Mouse (Mus musculus) Patski (cell line): Measurements from ENCODE around the gene Cry2. TPM values are rescaled to one million over a fixed set of nuclear protein-coding genes. Genes with fewer than 3 reads are reported as not detected.
A peak's percentile ranks its signal among the peaks of the same experiment; 100 is the strongest.

Experiments used
- ATAC-seq: fragments of 100-300 bp; one replicate; pipeline ENCODE4 v1.8.0; 2021
- CTCF ChIA-PET: fragments of 350-600 bp; sonication (Branson Sonifier 250); formaldehyde crosslinking; loops from one replicate; lab custom pipeline; 2022; ENCODE audit warnings: inconsistent platforms; lab: Charles Lee
- POLR2A ChIA-PET: fragments of 350-600 bp; sonication (Branson Sonifier 250); formaldehyde crosslinking; loops from one replicate; lab custom pipeline; 2022; ENCODE audit warnings: antibody characterized with exemption, inconsistent platforms; lab: Charles Lee
- DNase-seq: peaks from one replicate; pipeline ENCODE4 v3.0.0-alpha.2; 2011; ENCODE audit warnings: low read depth, low spot score
- H3K27me3 ChIP-seq: fragments of 371-371 bp; one replicate; pipeline ENCODE4 v1.5.1; 2021
- CTCF ChIP-seq: fragments of 100-300 bp; IDR thresholded peaks from one replicate; pipeline ENCODE4 v1.5.1; 2021
- in situ Hi-C: fragments of 300-500 bp; cut with MboI; formaldehyde crosslinking; loops from 3 replicates; pipeline ENCODE4 v1.11.1; 2018; ENCODE audit warnings: low pct_unique_long_range_greater_than_20kb, mixed read lengths
- polyA plus RNA-seq: library from polyadenylated mRNA; unstranded; gene quantifications from one replicate; pipeline ENCODE4 v1.2.3, GENCODE M21; 2021

Gene Cry2
- polyA plus RNA-seq, 1 experiment from 2014 or later: 16.7 TPM

GRCm38 (mm10) chr2:92434375-92434745 lies 517 bp upstream of the Cry2 start:
- DNase-seq (no peak), ATAC-seq (no peak)
- POLR2A ChIA-PET: no interaction called here
- peaks cover 2% of the 10 kb centered on the region for H3K27me3 ChIP-seq
- in situ Hi-C loops: loop anchor here (5.0 to 25.0 kb wide), 2 partner anchors 57 to 447 kb away; partner anchors contain the start of gene Dgkz
- CTCF ChIA-PET: no interaction called here
- no peak for TF ChIP-seq CTCF

- ATAC-seq (no peak), DNase-seq (no peak)
- ChIA-PET CTCF (interaction anchor here (1.3 to 1.9 kb wide), 3 partner anchors 11 to 57 kb away, joined by 3 to 4 read pairs (median 3); partner anchors contain the start of gene Large2), POLR2A (interaction anchor here (0.8 to 3.1 kb wide), 4 partner anchors 11 to 58 kb away, joined by 5 to 18 read pairs (median 6); partner anchors contain the start of genes Large2 and Pex16)
- TF ChIP-seq CTCF: no peak
- in situ Hi-C loops: loop anchor here (5.0 to 25.0 kb wide), 2 partner anchors 55 to 445 kb away; partner anchors contain the start of gene Dgkz
- no peaks in the 10 kb centered on the region for H3K27me3 ChIP-seq
These were observed 1.2 kb downstream of the Cry2 start for GRCm38 (mm10) chr2:92432299-92433295.

- ChIA-PET POLR2A (interaction anchor here (1.7 to 3.1 kb wide), 2 partner anchors 10 to 43 kb away, joined by 6 to 18 read pairs; no protein-coding TSS in a partner anchor), CTCF (interaction anchor here (1.3 to 1.9 kb wide), 2 partner anchors 10 to 56 kb away, joined by 4 to 10 read pairs; partner anchors contain the start of gene Large2)
- ATAC-seq (no peak), DNase-seq (no peak)
- in situ Hi-C loops: loop anchor here (5.0 to 25.0 kb wide), 2 partner anchors 54 to 444 kb away; partner anchors contain the start of gene Dgkz
- TF ChIP-seq CTCF: no peak
- no peaks in the 10 kb centered on the region for H3K27me3 ChIP-seq
These were observed 2.1 kb downstream of the Cry2 start for GRCm38 (mm10) chr2:92431611-92432179.

GRCm38 (mm10) chr2:92430723-92431541 lies 2.9 kb downstream of the Cry2 start:
- ChIA-PET POLR2A (interaction anchor here (1.7 to 3.1 kb wide), 2 partner anchors 9 to 42 kb away, joined by 6 to 18 read pairs; no protein-coding TSS in a partner anchor), CTCF (interaction anchor here (1.3 to 1.9 kb wide), 2 partner anchors 9 to 12 kb away, joined by 7 to 10 read pairs; no protein-coding TSS in a partner anchor)
- peak; percentile 60 for ATAC-seq
- H3K27me3 ChIP-seq: no peaks in the 10 kb centered on the region
- no peak for DNase-seq
- in situ Hi-C loops: loop anchor here (5.0 to 25.0 kb wide), 2 partner anchors 54 to 444 kb away; partner anchors contain the start of gene Dgkz
- no peak for TF ChIP-seq CTCF

GRCm38 (mm10) chr2:92430089-92430488 lies 3.8 kb downstream of the Cry2 start:
- TF ChIP-seq CTCF: no peak
- ATAC-seq (no peak), DNase-seq (no peak)
- in situ Hi-C loops: loop anchor here (5.0 to 25.0 kb wide), 2 partner anchors 53 to 443 kb away; partner anchors contain the start of gene Dgkz
- POLR2A ChIA-PET: no interaction called here
- H3K27me3 ChIP-seq: no peaks in the 10 kb centered on the region
- CTCF ChIA-PET: interaction anchor here (1.9 kb wide), 1 partner anchor 11 kb away, joined by 7 read pairs; no protein-coding TSS in a partner anchor

- TF ChIP-seq CTCF: no peak
- POLR2A ChIA-PET: interaction anchor here (0.9 kb wide), 2 partner anchors 26 to 57 kb away, joined by 3 read pairs; no protein-coding TSS in a partner anchor
- DNase-seq: no peak
- no peaks in the 10 kb centered on the region for H3K27me3 ChIP-seq
- CTCF ChIA-PET: interaction anchor here (1.1 to 1.5 kb wide), 3 partner anchors 52 to 93 kb away, joined by 3 read pairs; no protein-coding TSS in a partner anchor
- peak; percentile 25 for ATAC-seq
- in situ Hi-C loops: loop anchor here (25.0 kb wide), 1 partner anchor 441 kb away; the partner anchor contains the start of gene Dgkz
These were observed 6.0 kb downstream of the Cry2 start for GRCm38 (mm10) chr2:92427882-92428281.

GRCm38 (mm10) chr2:92426426-92426825 lies 7.4 kb downstream of the Cry2 start:
- ATAC-seq: no peak
- CTCF ChIA-PET: interaction anchor here (0.9 to 1.2 kb wide), 2 partner anchors 11 to 438 kb away, joined by 3 read pairs; no protein-coding TSS in a partner anchor
- TF ChIP-seq CTCF: no peak
- DNase-seq: no peak
- no peaks in the 10 kb centered on the region for H3K27me3 ChIP-seq
- POLR2A ChIA-PET: no interaction called here
- in situ Hi-C loops: loop anchor here (25.0 kb wide), 1 partner anchor 439 kb away; the partner anchor contains the start of gene Dgkz

- in situ Hi-C loops: loop anchor here (25.0 kb wide), 1 partner anchor 438 kb away; the partner anchor contains the start of gene Dgkz
- no peak for TF ChIP-seq CTCF
- DNase-seq (no peak), ATAC-seq (no peak)
- CTCF ChIA-PET: interaction anchor here (0.9 to 1.4 kb wide), 2 partner anchors 13 to 26 kb away, joined by 3 to 7 read pairs; no protein-coding TSS in a partner anchor
- no peaks in the 10 kb centered on the region for H3K27me3 ChIP-seq
- POLR2A ChIA-PET: no interaction called here
These were observed 8.5 kb downstream of the Cry2 start for GRCm38 (mm10) chr2:92425366-92425765.
